Mouse (Mus musculus) megakaryocyte, embryonic 14.5 days (primary cell): ENCODE results near the gene Tial1.

Source experiments
- FLI1 ChIP-seq: IDR thresholded peaks from 2 replicates; pipeline ENCODE4 v1.6.1; 2012; ENCODE audit warnings: low read length, inconsistent platforms, mixed read lengths
- GATA1 ChIP-seq: IDR thresholded peaks from 3 replicates; pipeline ENCODE4 v1.6.1; 2012; ENCODE audit warnings: mixed read lengths, low read length, inconsistent platforms, borderline replicate concordance

DNA sequence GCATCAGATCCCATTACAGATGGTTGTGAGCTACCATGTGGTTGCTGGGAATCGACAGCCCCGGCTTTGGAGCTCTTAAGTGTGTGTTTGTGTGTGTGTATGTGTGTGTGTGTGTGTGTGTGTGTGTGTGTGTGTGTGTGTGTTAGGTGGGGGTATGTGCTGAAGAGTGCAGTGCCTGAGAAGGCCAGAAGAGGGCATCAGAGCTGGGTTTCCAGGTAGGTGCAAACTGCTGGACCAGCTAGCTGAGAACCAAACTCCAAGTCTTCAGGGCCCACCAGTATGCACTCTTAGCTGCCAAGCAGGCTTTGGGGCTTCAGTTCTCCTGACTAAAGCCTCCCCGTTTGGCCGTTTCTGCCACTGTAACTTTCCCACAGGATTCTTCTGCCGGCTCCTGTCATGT is 53.3 kb downstream of the Tial1 start:
- TF ChIP-seq GATA1: no peak
- TF ChIP-seq FLI1: no peak
